Mouse (Mus musculus) heart, adult 2 months (tissue): ENCODE data around the gene Meox2.

Experiments used
- CTCF ChIP-seq: fragments of 200-600 bp; IDR thresholded peaks from 2 replicates; pipeline ENCODE4 v1.8.1; 2022; ENCODE audit warnings: antibody characterized with exemption, mild to moderate bottlenecking, moderate library complexity
- EP300 ChIP-seq: fragments of 200-500 bp; IDR thresholded peaks from 2 replicates; pipeline ENCODE4 v1.6.1; 2011; ENCODE audit warnings: low read depth, low read length, control low read depth; ENCODE audit not compliant: insufficient read depth
- POLR2A ChIP-seq: fragments of 200-500 bp; IDR thresholded peaks from 2 replicates; pipeline ENCODE4 v1.6.1; 2011; ENCODE audit warnings: mild to moderate bottlenecking, low read depth, low read length, control low read depth; ENCODE audit not compliant: insufficient read depth

DNA sequence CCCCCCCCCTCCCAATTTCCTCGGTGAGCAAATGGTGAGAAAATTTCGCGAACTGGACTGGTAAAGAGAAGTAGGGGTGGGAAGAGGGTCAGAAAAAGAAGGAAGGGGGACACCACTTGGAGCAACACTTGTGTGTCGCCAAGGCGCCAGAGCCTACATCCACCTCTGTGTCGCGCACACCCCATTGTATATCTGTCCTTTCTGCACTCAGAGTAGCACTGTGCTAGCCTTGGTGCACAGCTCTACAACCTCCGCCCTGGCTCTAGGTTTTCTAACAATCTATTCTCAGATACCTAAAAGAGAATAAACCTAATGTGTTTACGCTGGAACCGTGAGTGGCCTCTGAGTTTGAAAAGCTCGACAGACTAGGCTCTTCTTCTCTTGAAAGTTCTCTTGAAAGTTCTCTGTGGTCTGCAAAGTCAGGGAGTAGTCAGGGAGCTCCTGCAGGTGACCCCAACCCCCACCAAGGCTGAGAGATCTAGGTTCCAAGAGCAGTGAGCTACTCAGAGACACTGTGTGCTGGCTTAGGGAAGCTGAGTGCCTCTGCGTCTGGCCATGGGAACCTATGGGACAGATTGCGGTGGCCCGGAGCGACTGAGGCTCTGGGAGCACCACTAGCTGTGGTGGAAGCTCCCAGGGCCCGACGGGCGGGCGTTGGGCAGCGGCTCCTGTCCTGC, 489 bp upstream of the Meox2 start:
- no peak for TF ChIP-seq CTCF
- TF ChIP-seq POLR2A = no peak
- no peak for TF ChIP-seq EP300
